Mouse (Mus musculus) small intestine, adult 2 months (tissue): ENCODE measurements around the gene Abcg8.

ENCODE experiments used
- CTCF ChIP-seq: fragments of 200-500 bp; IDR thresholded peaks from 2 replicates; pipeline ENCODE4 v1.5.1; 2012; ENCODE audit warnings: low read depth, mild to moderate bottlenecking, control low read depth, inconsistent platforms, low read length, moderate library complexity, mixed read lengths; ENCODE audit not compliant: insufficient replicate concordance, insufficient read length; ENCODE audit errors: extremely low read depth
- POLR2A ChIP-seq: fragments of 200-500 bp; IDR thresholded peaks from 2 replicates; pipeline ENCODE4 v1.6.1; 2012; ENCODE audit warnings: low read depth, mild to moderate bottlenecking, control low read depth, inconsistent platforms, low read length, moderate library complexity

- no peak for TF ChIP-seq POLR2A
- no peak for TF ChIP-seq CTCF
Measured at GRCm38 (mm10) chr17:84681670-84682069, 5.6 kb downstream of the Abcg8 start.
